Mouse (Mus musculus) CH12.LX (cell line): Measurements from ENCODE around the gene Cd36.

Source experiments
- CTCF ChIP-seq, 2 experiments: IDR thresholded peaks in 1 of 2; conservative IDR thresholded peaks in 1 of 2; 2 replicates each; pipeline ENCODE4 v1.5.1; 2011 to 2012; ENCODE audit warnings: low read depth in 2 of 2, low read length in 2 of 2, improper control_type of control experiment in 1 of 2, inconsistent platforms in 1 of 2, mild to moderate bottlenecking in 1 of 2, moderate library complexity in 1 of 2
- EP300 ChIP-seq: IDR thresholded peaks from 2 replicates; pipeline ENCODE4 v1.6.1; 2011; ENCODE audit warnings: low read length, improper control_type of control experiment
- HCFC1 ChIP-seq: IDR thresholded peaks from 2 replicates; pipeline ENCODE4 v1.6.1; 2012; ENCODE audit warnings: low read depth, mild to moderate bottlenecking, inconsistent platforms, low read length, improper control_type of control experiment
- MXI1 ChIP-seq: IDR thresholded peaks from 2 replicates; pipeline ENCODE4 v1.6.1; 2011; ENCODE audit warnings: mild to moderate bottlenecking, low read depth, low read length, improper control_type of control experiment
- RCOR1 ChIP-seq: conservative IDR thresholded peaks from 2 replicates; pipeline ENCODE4 v1.6.1; 2012; ENCODE audit warnings: low read depth, mild to moderate bottlenecking, inconsistent platforms, low read length, improper control_type of control experiment
- ZKSCAN1 ChIP-seq: IDR thresholded peaks from 2 replicates; pipeline ENCODE4 v1.6.1; 2012; ENCODE audit warnings: low read depth, inconsistent platforms, low read length, improper control_type of control experiment, borderline replicate concordance
- ZMIZ1 ChIP-seq: IDR thresholded peaks from 2 replicates; pipeline ENCODE4 v1.6.1; 2012; ENCODE audit warnings: low read depth, mild to moderate bottlenecking, inconsistent platforms, low read length, improper control_type of control experiment

DNA sequence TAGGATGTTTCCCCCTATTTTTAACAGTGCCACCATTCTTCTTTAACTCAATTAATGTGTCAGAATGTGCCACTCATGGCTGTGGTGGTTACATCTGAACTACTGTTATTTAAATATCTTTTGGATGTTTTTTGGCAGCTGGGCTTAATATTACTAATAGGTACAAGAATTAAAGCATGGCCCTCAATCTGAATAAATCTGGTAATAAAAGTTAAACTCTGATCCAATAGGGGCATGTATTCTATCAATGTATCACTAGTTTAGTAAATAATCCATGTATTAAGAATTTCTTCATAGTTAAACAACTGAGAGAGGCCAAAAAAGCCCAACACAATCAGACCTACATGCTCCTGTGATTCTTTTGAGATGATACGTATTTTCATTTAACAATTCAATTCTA lies 690 bp upstream of the Cd36 start:
- TF ChIP-seq MXI1 (no peak), ZMIZ1 (no peak), CTCF (conservative IDR thresholded peaks at IDR 0.05 in 1 of 2, IDR thresholded peaks at IDR 0.05 in 1 of 2; ENCODE audit: low read depth in 2 of 2, low read length in 2 of 2) (no peak), HCFC1 (no peak), RCOR1 (no peak), ZKSCAN1 (no peak), EP300 (no peak)
